Mouse (Mus musculus) 3134 (cell line): Measurements from ENCODE around the gene Gm21776.
"Not testable (repeated sequence)": the region's sequence is repeated elsewhere in the genome, so short reads cannot be mapped to it uniquely, and the experiment has no call there.

Experiments used
- DNase-seq: peaks from one replicate; pipeline ENCODE4 v3.0.0-alpha.2; 2011; ENCODE audit warnings: low spot score; ENCODE audit not compliant: insufficient read length; ENCODE audit errors: extremely low read depth

The Gm21776 gene

DNA sequence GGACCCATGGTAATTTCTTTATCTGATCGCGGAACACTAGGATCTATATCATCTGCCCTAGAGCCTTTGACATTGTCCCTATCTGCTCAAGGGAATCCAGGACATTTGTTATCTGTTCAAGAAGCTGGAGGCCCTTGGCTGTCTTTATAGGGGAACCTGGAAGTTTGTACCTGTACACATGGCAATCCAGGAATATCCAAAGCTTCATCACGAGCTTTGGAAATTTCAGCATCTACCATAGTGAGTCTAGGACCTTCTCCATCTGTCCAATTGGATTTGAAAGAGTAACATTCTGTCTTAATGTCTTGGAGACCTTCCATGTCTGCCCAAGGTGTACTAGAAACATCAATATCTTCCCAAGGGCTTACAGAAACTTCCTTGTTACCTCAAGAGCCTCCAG is at the start of gene Gm21776:
Gene Gm21776, plus strand, starts transcription at position 301 of the 400 bp plus-strand sequence.
- DNase-seq: not testable (repeated sequence)
